Mouse (Mus musculus): Measurements from ENCODE around the gene S100a6. TPM values are rescaled to one million over a fixed set of nuclear protein-coding genes. Genes with fewer than 3 reads are reported as not detected.

Gene S100a6
- 126 TPM for polyA plus RNA-seq (2017; shearing (Covaris generic))

GRCm38 (mm10) chr3:90612728-90613291, at the start of gene S100a6:
Gene S100a6 (plus strand): TSS chr3:90612882.

GRCm38 (mm10) chr3:90589947-90590346, 22.7 kb upstream of the S100a6 start, which contains the start of gene S100a2:
Gene S100a2 (plus strand): TSS chr3:90590247.

GRCm38 (mm10) chr3:90601486-90602110, 11.1 kb upstream of the S100a6 start, which contains the start of gene Gm42674:
Gene Gm42674 (plus strand): TSS chr3:90601904.

GRCm38 (mm10) chr3:90603623-90604022, 9.1 kb upstream of the S100a6 start, which contains the start of gene S100a4:
Gene S100a4 (plus strand): TSS chr3:90603771.

GRCm38 (mm10) chr3:90608223-90608622, 4.5 kb upstream of the S100a6 start, which contains the start of gene S100a5:
Gene S100a5 (plus strand): TSS chr3:90608523.

GRCm38 (mm10) chr3:90653717-90654116, 41.0 kb downstream of the S100a6 start, which contains the start of gene S100a7a:
Gene S100a7a (plus strand): TSS chr3:90654017.

GRCm38 (mm10) chr3:90668846-90669245, 56.2 kb downstream of the S100a6 start, which contains the start of gene S100a8:
Gene S100a8 (plus strand): TSS chr3:90668978.

Other genes with a start within 250 kb of the S100a6 start
- 0.49 TPM for gene Slc27a3, start 222.9 kb upstream of the S100a6 start, polyA plus RNA-seq (2017; shearing (Covaris generic))
- gene Ints3, start 179.3 kb upstream of the S100a6 start, polyA plus RNA-seq (2017; shearing (Covaris generic)), result 34.7 TPM
- gene Npr1, start 147.0 kb upstream of the S100a6 start, polyA plus RNA-seq (2017; shearing (Covaris generic)), result not detected
- gene Ilf2, start 136.8 kb upstream of the S100a6 start, polyA plus RNA-seq (2017; shearing (Covaris generic)), result 102 TPM
- gene Snapin, start 121.8 kb upstream of the S100a6 start, polyA plus RNA-seq (2017; shearing (Covaris generic)), result 107 TPM
- 166 TPM for gene Chtop, start 103.4 kb upstream of the S100a6 start, polyA plus RNA-seq (2017; shearing (Covaris generic))
- 3.4 TPM for gene S100a1, start 98.5 kb upstream of the S100a6 start, polyA plus RNA-seq (2017; shearing (Covaris generic))
- gene S100a13, start 98.4 kb upstream of the S100a6 start, polyA plus RNA-seq (2017; shearing (Covaris generic)), result 133 TPM
- gene S100a14, start 86.0 kb upstream of the S100a6 start, polyA plus RNA-seq (2017; shearing (Covaris generic)), result not detected
- gene S100a16, start 75.6 kb upstream of the S100a6 start, polyA plus RNA-seq (2017; shearing (Covaris generic)), result 0.30 TPM
- gene S100a3, start 52.3 kb upstream of the S100a6 start, polyA plus RNA-seq (2017; shearing (Covaris generic)), result 1.3 TPM
- 0.85 TPM for gene S100a2, start 22.6 kb upstream of the S100a6 start, polyA plus RNA-seq (2017; shearing (Covaris generic))
- not detected for gene Gm42674, start 11.0 kb upstream of the S100a6 start, polyA plus RNA-seq (2017; shearing (Covaris generic))
- gene S100a4, start 9.1 kb upstream of the S100a6 start, polyA plus RNA-seq (2017; shearing (Covaris generic)), result 89.2 TPM
- gene S100a5, start 4.4 kb upstream of the S100a6 start, polyA plus RNA-seq (2017; shearing (Covaris generic)), result not detected
- not detected for gene S100a7a, start 41.1 kb downstream of the S100a6 start, polyA plus RNA-seq (2017; shearing (Covaris generic))
- gene S100a8, start 56.1 kb downstream of the S100a6 start, polyA plus RNA-seq (2017; shearing (Covaris generic)), result not detected
- gene S100a9, start 82.8 kb downstream of the S100a6 start, polyA plus RNA-seq (2017; shearing (Covaris generic)), result not detected
- not detected for gene Pglyrp4, start 114.0 kb downstream of the S100a6 start, polyA plus RNA-seq (2017; shearing (Covaris generic))
- gene Gm5849, start 165.0 kb downstream of the S100a6 start, polyA plus RNA-seq (2017; shearing (Covaris generic)), result not detected